Mouse (Mus musculus): ENCODE measurements around the gene Muc1.
"Not testable (repeated sequence)": the region's sequence is repeated elsewhere in the genome, so short reads cannot be mapped to it uniquely, and the experiment has no call there.

Gene Muc1

GRCm38 (mm10) chr3:89209731-89210130 lies 19.1 kb upstream of the Muc1 start:
- DNase-seq (ENCODE audit: low read depth, low spot score) = no peak

DNA sequence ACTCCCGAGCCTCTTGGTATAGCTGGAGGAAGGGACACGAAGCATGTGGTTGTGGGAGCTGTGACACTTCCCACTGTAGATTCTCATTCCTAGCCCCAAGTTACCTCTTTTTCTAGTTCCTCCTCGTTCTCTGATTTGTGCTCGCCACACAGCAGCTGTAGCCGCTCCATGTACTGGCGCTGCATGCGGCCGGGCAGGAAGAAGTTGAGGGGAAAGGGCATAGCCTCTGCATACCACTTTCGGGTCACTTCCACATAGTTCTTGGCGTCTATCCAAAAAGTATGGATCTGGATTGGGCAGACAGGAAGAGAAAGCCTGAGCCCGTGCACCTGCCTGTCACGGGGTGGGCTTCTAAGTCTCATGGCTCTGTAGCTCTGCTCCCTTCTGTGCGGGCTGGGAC lies 18.7 kb upstream of the Muc1 start:
- DNase-seq (ENCODE audit: low read depth, low spot score) = no peak

- no peak for DNase-seq (ENCODE audit: low read depth, low spot score)
Observed at GRCm38 (mm10) chr3:89210731-89211130, 18.1 kb upstream of the Muc1 start.

DNA sequence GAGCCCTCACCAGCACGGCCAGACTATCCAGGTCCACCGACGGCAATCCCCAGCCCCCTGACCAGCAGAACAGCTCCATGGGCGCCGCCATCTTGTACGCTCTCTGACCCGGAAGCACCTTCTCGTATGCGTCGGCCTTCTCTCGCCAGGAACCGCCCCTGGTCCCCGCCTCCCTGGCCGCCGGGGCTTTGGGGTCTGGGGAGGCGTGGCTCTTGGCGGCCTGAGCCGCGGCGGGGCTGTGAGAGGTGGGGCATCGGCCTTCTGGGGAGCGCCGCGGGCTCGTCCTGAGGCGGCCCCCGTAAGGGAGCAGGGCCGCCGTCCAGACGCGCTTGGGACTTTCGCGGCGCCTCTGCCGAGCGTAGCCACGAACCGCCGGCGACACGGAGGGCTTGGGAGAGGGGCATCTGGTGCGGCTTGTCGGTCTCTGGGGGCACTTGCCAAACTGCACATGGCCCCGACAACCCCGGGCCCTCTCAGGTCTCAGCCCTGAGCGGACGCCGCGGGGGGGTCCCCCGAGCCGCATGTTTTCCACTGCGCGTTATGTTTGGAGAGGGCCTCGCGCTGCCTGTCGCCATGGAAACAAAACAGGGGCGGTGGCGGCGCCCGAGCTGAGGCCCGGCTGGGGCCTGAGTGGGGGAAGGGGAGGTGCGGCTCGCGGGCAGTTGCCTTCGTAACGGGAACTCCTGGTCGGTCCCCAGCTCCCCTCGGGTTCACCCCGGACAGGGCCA lies 14.9 kb upstream of the Muc1 start:
- peak; percentile 82 for DNase-seq (ENCODE audit: low read depth, low spot score)

DNA sequence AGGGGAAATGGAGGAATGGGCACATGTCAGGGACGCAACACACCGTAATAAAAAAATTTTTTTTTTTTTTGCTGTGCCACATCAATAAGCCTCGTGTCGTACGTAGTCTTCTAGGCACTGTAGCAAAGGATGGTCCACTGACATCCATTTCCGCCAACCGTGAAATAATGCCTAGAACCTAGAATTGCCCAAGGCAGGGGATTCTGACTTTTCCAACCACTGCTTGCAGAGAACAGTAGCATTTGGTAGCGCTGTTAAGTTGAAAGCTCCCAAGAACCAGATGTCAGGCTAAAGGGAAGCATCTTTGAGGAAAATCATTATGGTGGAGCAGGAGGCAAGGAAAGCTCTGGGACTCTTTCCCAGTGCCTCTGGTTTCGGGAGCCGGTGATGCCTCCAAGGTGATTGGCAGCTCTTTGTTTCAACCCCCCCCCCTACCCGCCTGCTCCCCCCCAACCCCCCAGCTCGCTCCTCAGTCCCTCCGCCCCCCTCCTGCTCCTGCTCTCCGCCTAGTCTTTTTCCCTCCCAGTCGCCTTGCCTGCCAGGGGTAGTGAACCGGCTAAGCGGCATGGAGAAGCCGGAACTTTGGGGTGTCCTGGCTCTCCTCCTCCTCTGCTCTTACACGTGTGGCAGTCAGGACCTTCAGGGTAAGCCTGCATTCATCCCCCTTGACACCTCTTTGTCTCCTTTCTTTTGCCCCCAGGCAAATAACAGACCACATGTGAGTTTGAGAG lies 14.0 kb upstream of the Muc1 start, which contains the start of gene Thbs3:
Gene Thbs3 (plus strand): TSS at position 500 of the 731 bp plus-strand sequence.
- DNase-seq (ENCODE audit: low read depth, low spot score) = no peak

DNA sequence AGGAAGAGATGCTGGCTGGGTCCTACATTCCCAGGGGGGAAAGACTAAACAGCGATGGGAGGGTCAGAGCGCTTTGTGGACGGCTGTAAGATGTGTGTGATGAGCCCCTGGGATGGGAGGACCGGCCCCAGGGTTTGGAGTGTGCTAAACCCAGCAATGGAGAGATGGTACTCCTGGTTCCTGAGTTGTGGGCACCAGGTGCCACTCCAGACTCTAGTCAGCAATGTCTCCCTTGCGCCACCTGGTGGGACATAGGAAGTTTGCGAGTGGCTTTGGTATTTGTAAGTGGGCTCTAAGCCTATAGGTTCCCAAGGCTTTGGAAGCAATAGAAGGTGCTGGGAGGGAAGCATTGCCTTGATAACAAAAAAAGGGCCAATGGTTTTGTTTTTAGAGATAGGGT lies 13.0 kb upstream of the Muc1 start:
- DNase-seq (ENCODE audit: low read depth, low spot score) = peak; percentile 75

DNA sequence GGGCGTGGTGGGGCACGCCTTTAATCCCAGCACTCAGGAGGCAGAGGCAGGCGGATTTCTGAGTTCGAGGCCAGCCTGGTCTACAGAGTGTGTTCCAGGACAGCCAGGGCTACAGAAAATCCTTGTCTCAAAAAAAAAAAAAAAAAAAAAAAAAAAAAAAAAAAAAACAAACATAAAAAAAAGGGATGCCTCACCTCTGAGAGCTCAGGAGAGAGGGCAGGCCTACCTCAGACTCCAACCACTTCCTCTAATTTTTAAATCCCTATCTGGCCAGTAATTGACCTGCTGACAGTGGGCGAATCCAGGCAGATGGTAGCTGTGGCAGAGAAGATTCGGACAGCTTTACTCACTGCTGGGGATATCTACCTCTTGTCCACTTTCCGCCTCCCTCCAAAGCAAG lies 12.4 kb upstream of the Muc1 start:
- not testable (repeated sequence) for DNase-seq (ENCODE audit: low read depth, low spot score)

DNA sequence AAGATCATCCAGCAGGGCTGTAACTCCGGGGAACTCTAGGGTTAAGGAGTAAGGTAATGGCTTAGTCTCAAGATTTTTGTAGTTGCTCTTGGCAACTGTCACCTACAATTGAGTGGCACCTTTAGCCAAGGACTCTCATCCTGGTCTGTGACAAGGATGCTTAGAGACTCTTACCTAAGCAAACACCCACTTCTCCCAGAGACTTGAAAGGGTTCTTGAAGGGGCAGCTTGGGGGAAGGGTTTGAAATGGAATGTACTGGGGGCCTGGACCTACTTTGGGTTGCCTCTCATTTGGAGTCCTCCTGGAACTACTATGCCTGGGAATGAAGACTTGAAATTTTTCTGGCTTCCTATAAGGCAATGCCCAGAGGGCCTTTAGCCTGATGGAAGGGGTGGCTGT lies 10.6 kb upstream of the Muc1 start:
- DNase-seq (ENCODE audit: low read depth, low spot score) = no peak

DNA sequence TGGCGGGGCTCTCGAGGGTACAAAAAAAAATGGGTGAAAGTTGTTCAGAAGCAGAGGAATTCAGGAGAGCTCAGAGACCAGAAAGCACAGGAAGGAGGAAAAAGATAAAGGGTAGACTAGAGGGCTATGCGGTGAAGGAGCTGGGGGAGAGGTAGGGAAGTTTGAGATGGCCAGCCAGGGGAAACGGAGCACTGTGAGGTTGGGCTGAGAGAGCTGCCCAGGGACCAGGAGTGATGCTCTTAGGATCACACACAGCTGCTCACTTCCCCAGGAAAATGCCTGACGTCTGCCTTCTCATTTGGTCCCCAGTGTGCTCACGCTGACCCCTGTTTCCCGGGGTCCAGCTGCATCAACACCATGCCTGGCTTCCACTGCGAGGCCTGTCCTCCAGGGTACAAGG lies 9.3 kb upstream of the Muc1 start:
- DNase-seq (ENCODE audit: low read depth, low spot score) = no peak

DNA sequence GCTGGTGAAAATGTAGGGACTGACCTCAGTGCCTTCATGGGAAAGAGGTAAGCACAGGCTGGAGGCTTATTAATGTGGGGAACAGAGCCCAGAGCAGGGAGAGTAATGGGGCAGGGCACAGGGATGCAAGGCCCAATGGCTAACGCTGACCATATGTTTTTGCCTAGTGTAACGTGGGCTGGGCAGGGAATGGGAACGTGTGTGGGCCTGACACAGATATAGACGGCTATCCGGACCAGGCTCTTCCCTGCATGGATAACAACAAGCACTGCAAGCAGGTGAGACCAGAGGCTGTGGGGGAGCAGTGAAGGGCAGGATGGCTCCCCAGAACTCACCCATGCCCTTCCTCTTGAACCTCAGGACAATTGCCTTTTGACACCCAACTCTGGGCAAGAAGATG lies 7.7 kb upstream of the Muc1 start:
- DNase-seq (ENCODE audit: low read depth, low spot score) = no peak

GRCm38 (mm10) chr3:89224796-89225195 lies 4.1 kb upstream of the Muc1 start:
- no peak for DNase-seq (ENCODE audit: low read depth, low spot score)

DNA sequence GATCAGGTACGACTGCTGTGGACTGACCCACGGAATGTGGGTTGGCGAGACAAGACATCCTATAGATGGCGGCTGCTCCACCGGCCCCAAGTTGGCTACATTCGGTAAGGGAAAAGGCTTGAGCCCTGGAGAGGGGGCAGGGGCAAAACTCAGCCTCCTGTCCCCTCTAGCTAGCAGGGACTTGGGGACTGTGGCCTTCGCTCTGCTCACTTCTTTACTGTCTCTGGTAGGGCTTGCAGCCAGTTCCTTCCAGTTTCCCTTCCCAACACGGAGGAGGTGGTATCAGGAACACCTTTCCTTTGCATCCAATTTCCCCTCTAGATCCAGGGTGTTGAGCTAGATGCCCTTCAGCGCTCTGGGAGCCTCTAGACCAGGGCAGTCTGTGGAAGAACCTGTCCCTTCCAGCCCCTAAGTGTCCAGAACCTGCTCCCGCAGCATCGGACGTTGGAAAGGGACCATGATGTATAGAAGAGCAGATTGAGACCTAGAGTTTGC lies 3.5 kb upstream of the Muc1 start:
- DNase-seq (ENCODE audit: low read depth, low spot score) = no peak

- no peak for DNase-seq (ENCODE audit: low read depth, low spot score)
Observed at GRCm38 (mm10) chr3:89225918-89226317, 2.9 kb upstream of the Muc1 start.

GRCm38 (mm10) chr3:89226361-89226760 lies 2.5 kb upstream of the Muc1 start:
- no peak for DNase-seq (ENCODE audit: low read depth, low spot score)

DNA sequence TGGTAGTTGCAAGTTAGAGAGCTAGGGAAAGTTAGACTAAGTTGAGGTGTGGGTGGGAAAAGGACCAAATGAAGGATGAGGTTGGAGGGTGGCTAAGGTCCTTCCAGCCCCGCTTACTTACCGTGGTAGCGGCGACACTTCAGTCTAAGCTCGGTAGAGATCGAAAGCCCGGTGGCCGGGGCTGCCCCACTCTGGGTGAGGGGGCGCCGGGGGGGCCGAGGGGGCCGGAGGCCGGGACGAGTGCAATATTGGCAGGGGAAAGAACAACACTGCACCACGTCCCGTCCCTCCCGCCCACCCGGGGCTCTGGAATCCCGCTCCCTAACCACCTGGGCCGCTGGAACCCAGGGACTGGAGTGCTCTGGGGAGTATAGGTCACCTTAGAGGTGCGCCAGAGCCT lies 2.0 kb upstream of the Muc1 start, which contains the start of gene Mtx1:
Gene Mtx1 (minus strand): TSS at position 189 of the 400 bp plus-strand sequence.
- no peak for DNase-seq (ENCODE audit: low read depth, low spot score)

DNA sequence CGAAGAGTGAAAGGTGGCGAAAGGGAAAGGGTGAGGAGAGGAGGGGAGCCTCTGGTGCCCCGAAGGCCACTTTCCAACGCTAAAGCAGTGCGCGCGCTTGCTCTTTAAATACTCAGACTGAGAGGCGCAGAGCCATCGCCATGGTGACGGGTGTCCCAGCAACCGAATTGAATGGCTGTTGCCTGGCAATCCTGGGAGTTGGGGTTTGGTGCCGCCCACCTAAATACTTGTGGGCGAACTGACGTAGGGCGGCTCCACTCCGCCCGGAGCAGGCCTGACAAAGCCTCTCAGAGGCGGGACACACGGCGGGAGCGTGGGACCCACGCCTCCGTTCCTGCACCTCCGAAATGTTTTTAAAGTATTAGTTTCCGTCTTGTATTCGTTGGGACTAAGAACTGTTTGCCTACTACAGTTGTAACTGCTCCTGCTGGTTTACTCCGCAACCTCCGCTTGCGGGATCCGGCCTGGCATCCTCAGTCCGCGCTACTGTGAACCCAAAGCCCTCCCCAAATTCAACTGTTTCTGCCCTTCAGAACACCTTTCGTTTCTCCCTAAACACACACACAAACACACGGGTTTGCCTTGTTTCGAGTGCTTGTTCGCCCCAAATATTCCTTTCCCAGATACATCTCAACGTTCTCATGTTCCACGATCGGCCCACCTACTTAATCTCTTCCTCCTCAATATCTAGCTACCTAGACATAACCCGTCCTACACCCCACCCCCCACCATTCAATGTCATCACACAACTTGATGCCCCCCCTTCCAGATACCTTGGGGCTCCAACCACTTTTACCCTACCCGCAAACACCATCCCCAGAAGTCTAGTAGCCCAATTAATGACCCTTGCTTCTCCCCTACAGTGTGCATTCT lies 1.3 kb upstream of the Muc1 start:
- DNase-seq (ENCODE audit: low read depth, low spot score) = no peak

- no peak for DNase-seq (ENCODE audit: low read depth, low spot score)
Observed at GRCm38 (mm10) chr3:89228180-89228549, 692 bp upstream of the Muc1 start.

DNA sequence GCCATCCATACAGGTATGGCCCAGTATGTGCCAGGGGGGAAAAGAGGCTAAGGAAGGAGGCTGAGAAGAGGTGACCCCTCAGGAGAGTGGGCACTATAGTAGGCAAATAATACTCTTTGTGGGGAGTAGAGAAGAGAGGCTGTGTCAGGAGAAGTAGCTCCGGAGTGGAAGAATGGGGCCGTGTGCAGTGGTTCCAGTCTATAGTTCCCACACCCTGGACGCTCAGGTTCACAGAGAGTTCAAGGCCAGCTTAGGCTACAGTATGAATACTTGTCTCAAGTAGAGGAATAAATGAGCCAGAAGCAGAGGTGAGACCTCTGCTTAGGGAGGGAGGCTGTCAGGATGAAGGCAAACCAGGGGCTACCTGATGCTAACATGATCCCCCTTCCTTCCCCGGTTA lies 419 bp downstream of the Muc1 start:
- DNase-seq (ENCODE audit: low read depth, low spot score) = no peak

DNA sequence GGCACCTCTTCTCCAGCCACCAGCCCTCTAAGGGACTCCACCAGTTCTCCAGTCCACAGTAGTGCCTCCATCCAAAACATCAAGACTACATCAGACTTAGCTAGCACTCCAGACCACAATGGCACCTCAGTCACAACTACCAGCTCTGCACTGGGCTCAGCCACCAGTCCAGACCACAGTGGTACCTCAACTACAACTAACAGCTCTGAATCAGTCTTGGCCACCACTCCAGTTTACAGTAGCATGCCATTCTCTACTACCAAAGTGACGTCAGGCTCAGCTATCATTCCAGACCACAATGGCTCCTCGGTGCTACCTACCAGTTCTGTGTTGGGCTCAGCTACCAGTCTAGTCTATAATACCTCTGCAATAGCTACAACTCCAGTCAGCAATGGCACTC lies 1.7 kb downstream of the Muc1 start:
- DNase-seq (ENCODE audit: low read depth, low spot score) = no peak

- DNase-seq (ENCODE audit: low read depth, low spot score) = no peak
Observed at GRCm38 (mm10) chr3:89231345-89231744, 2.5 kb downstream of the Muc1 start.

- DNase-seq (ENCODE audit: low read depth, low spot score) = no peak
Observed at GRCm38 (mm10) chr3:89231772-89232275, 3.0 kb downstream of the Muc1 start.

- DNase-seq (ENCODE audit: low read depth, low spot score) = no peak
Observed at GRCm38 (mm10) chr3:89232614-89233013, 3.8 kb downstream of the Muc1 start.

All from WW6 (cell line).